11 mouse cellular contexts compared by ENCODE assay signal in genomic region chr9:113435921-113436320, GRCm38 (mm10).
DNase-seq lines count a peak whose midpoint lies in the region; ATAC-seq and TF ChIP-seq lines count a peak whose summit lies in the region.
"Had no signal": no experiment of that assay in that cellular context is flagged by ENCODE, and none has a peak within 500 bp of the region (broad histone marks: within the 10 kb centered on the region; RNA-seq: fewer than 3 reads in every experiment).

No protein-coding gene starts in this region.

- H3K9ac ChIP-seq in kidney, postnatal 0 days (ENCODE audit: low read depth, low read length): no peak overlapping the region
- no peak overlapping the region for H3K9ac ChIP-seq in kidney, embryonic 15.5 days
- no peak overlapping the region for H3K9ac ChIP-seq in midbrain, postnatal 0 days (replicated peaks; ENCODE audit: low read length, poor library complexity, severe bottlenecking)
- no peak overlapping the region for H3K9ac ChIP-seq in midbrain, embryonic 15.5 days
- no peak overlapping the region for H3K9ac ChIP-seq in heart, embryonic 11.5 days (ENCODE audit: low read depth, low read length)
- H3K9ac ChIP-seq: embryonic facial prominence, embryonic 13.5 days; intestine, embryonic 15.5 days; limb, embryonic 15.5 days had no signal

- H3K4me1 ChIP-seq in kidney, postnatal 0 days (replicated peaks; ENCODE audit: insufficient read depth, low read length): no peaks in the 10 kb centered on the region
- H3K4me1 ChIP-seq in kidney, embryonic 15.5 days: no peaks in the 10 kb centered on the region
- 0 out of 2 replicates have a peak, but pooled peaks cover 4% of the 10 kb centered on the region for H3K4me1 ChIP-seq in midbrain, postnatal 0 days (ENCODE audit: insufficient read depth, low read length)
- H3K4me1 ChIP-seq in midbrain, embryonic 15.5 days: peaks cover 7% of the 10 kb centered on the region; the same call in 1 of the 2 replicates
- H3K4me1 ChIP-seq in heart, embryonic 11.5 days (ENCODE audit: control insufficient read depth, insufficient read depth, low read length): no peaks in the 10 kb centered on the region
- H3K4me1 ChIP-seq: embryonic facial prominence, embryonic 13.5 days; intestine, embryonic 15.5 days had no signal

- TF ChIP-seq CTCF in kidney, postnatal 0 days (IDR thresholded peaks at IDR 0.05; ENCODE audit: low read depth): peak; percentile 54; the same call in 1 of the 2 replicates
- peak; percentile 52 for TF ChIP-seq CTCF in midbrain, postnatal 0 days (IDR thresholded peaks at IDR 0.05)

- no peak for ATAC-seq in kidney, postnatal 0 days (replicated peaks; ENCODE audit: low FRiP score, low read depth)
- ATAC-seq in kidney, embryonic 15.5 days (replicated peaks; ENCODE audit: low FRiP score): no peak
- ATAC-seq in midbrain, postnatal 0 days (ENCODE audit: low FRiP score): no peak
- ATAC-seq in midbrain, embryonic 15.5 days (replicated peaks): no peak
- peak; percentile 27; the same call in 1 of the 2 replicates for ATAC-seq in granulocyte monocyte progenitor cell, adult 5-6 weeks (replicated peaks; ENCODE audit: poor library complexity, severe bottlenecking)
- ATAC-seq in heart, embryonic 11.5 days (replicated peaks; ENCODE audit: insufficient number of reproducible peaks, low FRiP score, low TSS enrichment): no peak
- ATAC-seq: intestine, embryonic 15.5 days had no signal

- no peaks in the 10 kb centered on the region for H3K36me3 ChIP-seq in kidney, postnatal 0 days (ENCODE audit: insufficient read depth, low read length)
- no peaks in the 10 kb centered on the region for H3K36me3 ChIP-seq in kidney, embryonic 15.5 days
- H3K36me3 ChIP-seq in midbrain, postnatal 0 days (ENCODE audit: insufficient read depth, low read length): no peaks in the 10 kb centered on the region
- no peaks in the 10 kb centered on the region for H3K36me3 ChIP-seq in midbrain, embryonic 15.5 days (replicated peaks)
- H3K36me3 ChIP-seq in heart, embryonic 11.5 days (ENCODE audit: control insufficient read depth, insufficient read depth, low read length): no peaks in the 10 kb centered on the region
- H3K36me3 ChIP-seq: embryonic facial prominence, embryonic 13.5 days; intestine, embryonic 15.5 days; limb, embryonic 15.5 days had no signal

- H3K9me3 ChIP-seq in kidney, postnatal 0 days (replicated peaks; ENCODE audit: low read length): no peaks in the 10 kb centered on the region
- H3K9me3 ChIP-seq in kidney, embryonic 15.5 days (replicated peaks): no peaks in the 10 kb centered on the region
- no peaks in the 10 kb centered on the region for H3K9me3 ChIP-seq in midbrain, postnatal 0 days (ENCODE audit: low read length)
- H3K9me3 ChIP-seq in midbrain, embryonic 15.5 days: no peaks in the 10 kb centered on the region
- H3K9me3 ChIP-seq in heart, embryonic 11.5 days (replicated peaks; ENCODE audit: control insufficient read depth, low read length): no peaks in the 10 kb centered on the region
- H3K9me3 ChIP-seq: embryonic facial prominence, embryonic 13.5 days; intestine, embryonic 15.5 days; limb, embryonic 15.5 days had no signal

- no peak overlapping the region for H3K27ac ChIP-seq in kidney, postnatal 0 days
- no peak overlapping the region for H3K27ac ChIP-seq in kidney, embryonic 15.5 days
- H3K27ac ChIP-seq in midbrain, postnatal 0 days (ENCODE audit: low read depth, low read length): no peak overlapping the region
- H3K27ac ChIP-seq in midbrain, embryonic 15.5 days: no peak overlapping the region
- H3K27ac ChIP-seq in heart, embryonic 11.5 days (ENCODE audit: low read depth, low read length): no peak overlapping the region
- H3K27ac ChIP-seq: embryonic facial prominence, embryonic 13.5 days; intestine, embryonic 15.5 days; limb, embryonic 15.5 days had no signal

- H3K27me3 ChIP-seq in kidney, postnatal 0 days (ENCODE audit: insufficient read depth, low read length): no peaks in the 10 kb centered on the region
- no peaks in the 10 kb centered on the region for H3K27me3 ChIP-seq in kidney, embryonic 15.5 days
- H3K27me3 ChIP-seq in midbrain, postnatal 0 days (ENCODE audit: insufficient read depth, low read length): no peaks in the 10 kb centered on the region
- H3K27me3 ChIP-seq in midbrain, embryonic 15.5 days (replicated peaks): no peaks in the 10 kb centered on the region
- no peaks in the 10 kb centered on the region for H3K27me3 ChIP-seq in heart, embryonic 11.5 days (ENCODE audit: control insufficient read depth, insufficient read depth, low read length)
- H3K27me3 ChIP-seq: embryonic facial prominence, embryonic 13.5 days; intestine, embryonic 15.5 days; limb, embryonic 15.5 days had no signal

- no peak overlapping the region for H3K4me2 ChIP-seq in kidney, postnatal 0 days (ENCODE audit: low read length)
- H3K4me2 ChIP-seq in kidney, embryonic 15.5 days: no peak overlapping the region
- H3K4me2 ChIP-seq in midbrain, postnatal 0 days (ENCODE audit: low read depth, low read length, poor library complexity, severe bottlenecking): no peak overlapping the region
- no peak overlapping the region for H3K4me2 ChIP-seq in midbrain, embryonic 15.5 days
- H3K4me2 ChIP-seq in heart, embryonic 11.5 days: no peak overlapping the region
- H3K4me2 ChIP-seq: embryonic facial prominence, embryonic 13.5 days; intestine, embryonic 15.5 days; limb, embryonic 15.5 days had no signal

- no peak for DNase-seq in kidney, postnatal 0 days (ENCODE audit: low spot score)
- peak; percentile 53 for DNase-seq in midbrain, postnatal 0 days (ENCODE audit: low spot score)
- DNase-seq in ZHBTc4 (ENCODE audit: low read depth, low spot score): peak; percentile 57
- DNase-seq: heart, postnatal 14 days had no signal

- no peak overlapping the region for H3K4me3 ChIP-seq in kidney, postnatal 0 days (replicated peaks; ENCODE audit: low read depth, low read length)
- H3K4me3 ChIP-seq in kidney, embryonic 15.5 days (replicated peaks): no peak overlapping the region
- H3K4me3 ChIP-seq in midbrain, postnatal 0 days (ENCODE audit: low read depth, low read length): no peak overlapping the region
- no peak overlapping the region for H3K4me3 ChIP-seq in midbrain, embryonic 15.5 days
- H3K4me3 ChIP-seq in heart, embryonic 11.5 days (ENCODE audit: low read depth, low read length): no peak overlapping the region
- H3K4me3 ChIP-seq: embryonic facial prominence, embryonic 13.5 days; intestine, embryonic 15.5 days; limb, embryonic 15.5 days had no signal
